Mouse (Mus musculus) heart, postnatal 0 days (tissue): Measurements from ENCODE around the gene Qtrt2. TPM values are rescaled to one million over a fixed set of nuclear protein-coding genes. Genes with fewer than 3 reads are reported as not detected.

Experiments
- ATAC-seq: fragments of 200-750 bp; cut with Nextera tagmentation; 2 replicates; pipeline ENCODE4 v1.8.0; 2017; ENCODE audit warnings: low read depth, moderate number of reproducible peaks, moderate library complexity; ENCODE audit not compliant: insufficient read depth
- DNase-seq: peaks from one replicate; pipeline ENCODE4 v3.0.0-alpha.2; 2016; ENCODE audit warnings: low spot score
- H3K27ac ChIP-seq: fragments of 300-500 bp; sonication (generic); 2 replicates; pipeline ENCODE4 v1.5.1; 2014; ENCODE audit warnings: low read depth, mild to moderate bottlenecking
- H3K27me3 ChIP-seq: fragments of 300-500 bp; sonication (generic); 2 replicates; pipeline ENCODE4 v1.6.1; 2014; ENCODE audit warnings: low read length, mixed read lengths; ENCODE audit not compliant: control insufficient read depth, insufficient read depth
- H3K36me3 ChIP-seq: fragments of 300-500 bp; sonication (generic); replicated peaks from 2 replicates; pipeline ENCODE4 v1.6.1; 2014; ENCODE audit warnings: low read length, mixed read lengths; ENCODE audit not compliant: control insufficient read depth, insufficient read depth
- H3K4me1 ChIP-seq: fragments of 300-500 bp; sonication (generic); 2 replicates; pipeline ENCODE4 v1.6.1; 2014; ENCODE audit warnings: antibody characterized with exemption; ENCODE audit not compliant: control insufficient read depth, insufficient read depth
- H3K4me2 ChIP-seq: fragments of 300-500 bp; sonication (generic); 2 replicates; pipeline ENCODE4 v1.6.1; 2014; ENCODE audit warnings: low read depth, mild to moderate bottlenecking, low read length, moderate library complexity
- H3K4me3 ChIP-seq: fragments of 300-500 bp; sonication (generic); 2 replicates; pipeline ENCODE4 v1.5.1; 2014; ENCODE audit warnings: low read depth, low read length
- H3K9ac ChIP-seq: fragments of 300-500 bp; sonication (generic); replicated peaks from 2 replicates; pipeline ENCODE4 v1.6.1; 2014; ENCODE audit warnings: low read depth, low read length, mixed read lengths
- H3K9me3 ChIP-seq: fragments of 300-500 bp; sonication (generic); replicated peaks from 2 replicates; pipeline ENCODE4 v1.6.1; 2016; ENCODE audit warnings: low read length; ENCODE audit not compliant: control insufficient read depth
- CTCF ChIP-seq: IDR thresholded peaks from 2 replicates; pipeline ENCODE4 v1.5.1; 2016; ENCODE audit warnings: antibody characterized with exemption, control low read depth, low read depth
- EP300 ChIP-seq: IDR thresholded peaks from 2 replicates; pipeline ENCODE4 v1.6.1; 2016; ENCODE audit warnings: antibody characterized with exemption, low read depth
- WGBS: fragments of 180-500 bp; shearing (Covaris S2); extraction: QIAGEN DNeasy Blood & Tissue Kit; methylation state at CpG from one replicate; pipeline ENCODE4 v1.1.7; 2014; 5-methylcytosine and 5-hydroxymethylcytosine counted together
- polyA plus RNA-seq: library from polyadenylated mRNA; unstranded; fragments of >200 nt; fragmentation: Nextera tagmentation; extraction: Ambion mirVana; gene quantifications from 2 replicates; pipeline ENCODE4 v1.2.1, GENCODE M21; 2015
- total RNA-seq: library from RNA; depleted of rRNA; stranded (reverse); fragments of >200 nt; gene quantifications from 2 replicates; pipeline ENCODE4 v1.2.3, GENCODE M21; 2014; ENCODE audit warnings: low replicate concordance

Gene Qtrt2
- total and polyA plus RNA-seq, 2 experiments from 2014 or later: 9.5 to 30.0 TPM

GRCm38 (mm10) chr16:43858941-43859476 is 67.6 kb downstream of the Qtrt2 start:
- TF ChIP-seq CTCF: no peak
- ATAC-seq (no peak), DNase-seq (no peak)
- Histone ChIP-seq H3K4me3 (no peak overlapping the region), H3K4me1 (no peaks in the 10 kb centered on the region), H3K27me3 (no peaks in the 10 kb centered on the region), H3K36me3 (peaks cover 20% of the 10 kb centered on the region), H3K27ac (no peak overlapping the region), H3K4me2 (no peak overlapping the region), H3K9me3 (no peaks in the 10 kb centered on the region), H3K9ac (no peak overlapping the region)
- WGBS: 89% methylated on average over 5 of the region's 5 CpGs

- TF ChIP-seq CTCF: no peak
- TF ChIP-seq EP300: no peak
- Histone ChIP-seq H3K36me3 (no peaks in the 10 kb centered on the region), H3K4me1 (no peaks in the 10 kb centered on the region), H3K9me3 (no peaks in the 10 kb centered on the region), H3K27me3 (no peaks in the 10 kb centered on the region), H3K4me2 (no peak overlapping the region), H3K4me3 (no peak overlapping the region), H3K27ac (no peak overlapping the region), H3K9ac (no peak overlapping the region)
- no peak for ATAC-seq
- DNase-seq: no peak
- WGBS: 59% methylated on average over 1 of the region's 1 CpGs
These were observed 76.8 kb downstream of the Qtrt2 start for GRCm38 (mm10) chr16:43849839-43850238.

GRCm38 (mm10) chr16:43841236-43841635 is 85.4 kb downstream of the Qtrt2 start:
- ATAC-seq: no peak
- H3K4me3 ChIP-seq: no peak overlapping the region
- H3K4me2 ChIP-seq: no peak overlapping the region
- no peaks in the 10 kb centered on the region for H3K9me3 ChIP-seq
- 50% methylated on average over 1 of the region's 1 CpGs for WGBS
- no peaks in the 10 kb centered on the region for H3K4me1 ChIP-seq
- H3K27ac ChIP-seq: no peak overlapping the region
- H3K27me3 ChIP-seq: no peaks in the 10 kb centered on the region
- peak; percentile 14 for DNase-seq
- no peak for TF ChIP-seq CTCF
- TF ChIP-seq EP300: no peak
- no peaks in the 10 kb centered on the region for H3K36me3 ChIP-seq
- H3K9ac ChIP-seq: no peak overlapping the region

DNA sequence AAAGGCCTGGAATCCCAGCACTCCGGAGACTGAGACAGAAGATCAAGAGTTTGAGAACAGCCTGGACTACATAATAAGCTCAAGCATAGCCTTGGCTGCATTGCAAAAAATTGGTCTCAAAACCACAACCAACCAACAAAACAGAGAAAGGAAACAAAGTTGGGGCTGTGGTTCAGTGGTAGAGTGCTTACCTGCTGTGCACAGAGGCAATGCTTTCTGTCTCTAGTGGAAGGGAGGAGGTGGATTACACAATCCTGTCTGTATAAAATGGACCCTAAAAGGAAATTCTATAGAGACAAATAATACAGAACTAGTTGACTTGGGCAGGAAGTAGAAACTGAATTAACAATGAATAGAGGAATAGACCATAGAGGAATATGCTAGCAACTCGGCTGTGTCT is 94.7 kb downstream of the Qtrt2 start:
- Histone ChIP-seq H3K36me3 (no peaks in the 10 kb centered on the region), H3K9me3 (no peaks in the 10 kb centered on the region), H3K4me2 (no peak overlapping the region), H3K27me3 (no peaks in the 10 kb centered on the region), H3K27ac (no peak overlapping the region), H3K9ac (no peak overlapping the region), H3K4me1 (no peaks in the 10 kb centered on the region), H3K4me3 (no peak overlapping the region)
- DNase-seq: no peak
- WGBS: 90% methylated on average over 2 of the region's 2 CpGs
- no peak for ATAC-seq
- TF ChIP-seq EP300 (no peak), CTCF (no peak)

- Histone ChIP-seq H3K9ac (no peak overlapping the region), H3K36me3 (no peaks in the 10 kb centered on the region), H3K27me3 (no peaks in the 10 kb centered on the region), H3K4me3 (no peak overlapping the region), H3K9me3 (no peaks in the 10 kb centered on the region), H3K4me1 (no peaks in the 10 kb centered on the region), H3K27ac (no peak overlapping the region), H3K4me2 (no peak overlapping the region)
- ATAC-seq (no peak), DNase-seq (no peak)
- no peak for TF ChIP-seq EP300
- no peak for TF ChIP-seq CTCF
- 83% methylated on average over 3 of the region's 3 CpGs for WGBS
These were observed 99.1 kb downstream of the Qtrt2 start for GRCm38 (mm10) chr16:43827492-43827891.

- DNase-seq (no peak), ATAC-seq (no peak)
- H3K27ac ChIP-seq: no peak overlapping the region
- no peak overlapping the region for H3K4me2 ChIP-seq
- no peaks in the 10 kb centered on the region for H3K36me3 ChIP-seq
- WGBS: 92% methylated on average over 6 of the region's 6 CpGs
- no peak overlapping the region for H3K9ac ChIP-seq
- no peak overlapping the region for H3K4me3 ChIP-seq
- H3K9me3 ChIP-seq: no peaks in the 10 kb centered on the region
- H3K27me3 ChIP-seq: no peaks in the 10 kb centered on the region
- H3K4me1 ChIP-seq: no peaks in the 10 kb centered on the region
- TF ChIP-seq EP300: no peak
- no peak for TF ChIP-seq CTCF
These were observed 108.2 kb downstream of the Qtrt2 start for GRCm38 (mm10) chr16:43818404-43818803.
